Mouse (Mus musculus) ovary, postnatal 10 days (tissue): Measurements from ENCODE around the gene Hnrnpab.

Source experiments
- DNase-seq: peaks from one replicate; pipeline ENCODE4 v3.0.0; 2022; ENCODE audit warnings: low spot score

Gene Hnrnpab

DNA sequence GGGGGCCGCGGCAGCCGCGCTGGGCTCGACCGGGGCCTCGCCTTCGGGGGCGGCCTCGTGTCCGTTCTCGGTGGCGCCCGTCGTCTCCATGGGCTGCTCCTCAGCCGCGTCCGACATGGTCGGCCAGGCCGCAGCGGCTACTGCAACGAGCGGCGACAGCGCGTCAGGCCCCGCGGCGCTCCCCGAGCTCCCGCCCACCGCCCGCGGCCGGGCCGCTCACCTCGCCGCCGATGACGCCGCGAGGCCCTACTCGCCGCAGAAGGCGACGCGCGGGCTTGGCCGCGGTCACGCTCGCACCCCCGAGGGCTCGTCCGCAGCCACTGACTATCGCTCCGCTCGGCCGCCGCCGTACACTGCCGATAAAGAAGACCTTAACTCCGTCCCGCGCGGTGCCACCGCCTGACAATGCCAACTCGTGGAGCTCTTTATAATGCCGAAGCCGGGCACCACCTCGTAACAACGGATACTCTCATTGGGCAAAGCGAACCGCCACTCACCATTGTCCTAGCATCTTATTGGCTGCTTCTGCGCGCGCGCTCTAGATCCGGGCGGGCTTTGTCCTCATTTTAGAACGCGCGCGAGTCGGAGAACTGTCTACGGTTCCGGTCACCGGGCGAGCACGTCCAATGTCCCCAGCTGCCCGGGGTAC lies at the start of gene Hnrnpab:
TSS of gene Hnrnpab (minus strand) at position 401 of the 649 bp plus-strand sequence.
- DNase-seq, result peak; percentile 96

DNA sequence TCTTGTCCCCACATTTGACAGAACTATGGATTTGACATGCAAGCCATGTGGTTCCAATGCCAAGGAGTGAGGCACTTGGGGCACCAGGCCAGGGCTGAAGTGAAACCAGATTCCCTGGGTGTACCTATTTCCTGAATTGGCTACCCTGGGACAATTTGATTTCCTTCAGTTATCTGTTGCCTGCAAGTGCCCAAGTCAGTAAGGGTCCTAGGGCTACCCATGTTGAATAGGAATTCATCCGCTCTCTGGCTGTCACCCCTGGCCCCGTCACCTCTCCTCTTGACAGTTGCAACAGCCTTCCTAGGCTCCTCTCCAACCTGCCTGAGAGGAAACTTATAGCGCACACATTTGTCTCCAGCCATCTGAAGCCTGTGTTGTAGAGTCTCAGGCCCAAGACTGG lies 48.2 kb upstream of the Hnrnpab start:
- DNase-seq, result no peak

DNA sequence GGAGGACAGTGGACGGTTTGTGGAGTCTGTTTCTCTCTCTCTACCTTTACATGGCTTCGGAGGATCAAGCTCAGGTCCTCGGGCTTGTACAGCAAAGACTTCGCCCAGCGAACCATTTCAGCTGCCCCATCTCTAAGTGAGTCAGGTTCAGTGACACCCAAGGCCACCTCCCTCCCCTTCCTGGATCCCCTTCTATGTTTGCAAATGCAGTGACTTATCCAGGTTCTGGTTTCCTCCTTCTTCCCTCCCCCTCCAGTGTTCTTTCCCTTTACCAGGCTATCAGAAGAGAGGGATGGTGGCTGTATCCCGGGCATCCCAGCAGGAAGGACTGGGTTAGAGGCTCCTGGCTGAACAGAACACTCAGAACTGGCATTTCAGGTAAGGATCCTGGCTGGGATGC lies 47.1 kb upstream of the Hnrnpab start:
- no peak for DNase-seq

DNA sequence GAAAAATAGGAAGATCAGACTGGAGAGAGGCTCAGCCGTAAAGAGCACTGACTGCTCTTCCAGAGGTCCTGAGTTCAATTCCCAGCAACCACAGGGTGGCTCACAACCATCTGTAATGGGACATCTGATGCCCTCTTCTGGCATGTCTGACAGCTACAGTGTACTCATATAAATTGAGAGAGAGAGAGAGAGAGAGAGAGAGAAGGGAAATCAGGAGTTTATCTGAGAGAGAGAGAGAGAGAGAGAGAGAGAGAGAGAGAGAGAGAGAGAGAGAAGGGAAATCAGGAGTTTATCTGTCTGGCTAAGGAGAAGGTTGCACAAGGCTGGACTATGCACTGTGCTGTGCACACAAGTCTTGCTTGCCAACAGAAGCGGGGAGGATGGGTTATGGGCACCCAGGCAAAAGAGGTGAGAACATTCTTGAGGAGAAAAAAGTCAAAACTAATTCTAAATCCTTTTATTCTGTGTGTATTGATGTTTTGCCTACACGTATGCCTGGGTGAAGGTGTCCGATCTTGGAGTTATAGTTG lies 46.3 kb upstream of the Hnrnpab start:
- DNase-seq, result no peak

DNA sequence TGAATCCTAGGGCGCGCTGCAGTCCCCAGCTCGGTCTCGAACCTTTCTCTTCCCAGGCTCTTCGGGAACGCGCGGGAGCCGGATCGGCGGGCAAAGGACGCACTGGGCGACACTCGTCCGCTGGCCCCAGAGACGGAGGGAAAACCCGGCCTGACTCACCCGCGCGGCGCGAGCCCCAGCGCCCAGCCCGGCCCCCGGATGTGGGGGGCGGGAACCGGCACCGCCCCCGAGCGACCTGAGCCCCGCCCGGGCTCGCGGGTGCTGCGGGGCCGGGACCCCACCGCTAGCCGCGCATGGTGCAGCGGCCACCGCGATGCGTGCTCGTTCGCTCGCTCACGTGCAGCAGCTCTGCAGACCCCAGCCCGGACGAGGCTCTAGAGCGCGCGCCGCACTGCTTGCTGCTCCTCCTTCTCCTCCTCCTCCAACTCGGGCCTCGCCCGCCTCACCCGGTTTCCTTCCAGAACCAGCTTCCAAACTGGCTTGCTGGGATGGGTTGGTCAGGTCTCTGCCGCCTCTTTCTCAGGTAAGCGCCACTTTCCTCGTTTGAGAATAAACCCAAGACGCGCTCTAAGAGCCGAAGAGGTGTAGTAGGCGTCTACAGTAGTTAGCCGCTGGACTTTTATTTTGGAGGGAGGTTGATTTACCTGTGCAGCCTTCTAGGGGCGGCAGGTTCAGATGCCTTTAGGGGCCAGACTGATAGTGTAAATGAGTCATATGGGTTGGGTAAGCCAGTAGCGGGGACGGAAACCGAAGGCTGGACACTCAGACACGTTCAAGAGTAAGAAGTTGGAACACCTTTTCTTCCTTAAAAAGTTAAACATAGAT lies 44.3 kb upstream of the Hnrnpab start, which contains the start of the genes N4bp3 and D930048N14Rik:
TSS of gene N4bp3 (minus strand) at position 152 of the 825 bp plus-strand sequence.
TSS of gene D930048N14Rik (plus strand) at position 264 of the 825 bp plus-strand sequence.
- DNase-seq, result peak; percentile 46

DNA sequence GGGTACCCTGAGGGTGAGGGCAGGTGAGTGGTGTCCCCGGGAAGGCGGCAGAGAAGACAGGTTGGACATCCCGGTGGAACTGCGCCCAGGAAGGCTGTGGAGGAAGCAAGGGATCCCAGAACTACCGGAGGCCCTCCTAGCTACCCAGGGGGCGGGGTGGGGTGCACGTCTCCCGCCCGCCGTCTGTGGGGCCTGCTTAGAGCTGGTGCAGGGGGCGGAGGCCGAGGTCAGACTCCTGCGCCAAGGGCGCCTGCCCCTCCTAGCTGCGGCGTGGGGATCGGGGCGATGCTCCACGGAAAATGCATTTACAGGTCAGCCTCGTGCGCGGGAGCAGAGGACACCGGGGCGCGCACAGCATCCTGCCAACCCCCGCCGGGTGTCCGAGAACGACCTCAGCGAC lies 43.6 kb upstream of the Hnrnpab start:
- no peak for DNase-seq

DNA sequence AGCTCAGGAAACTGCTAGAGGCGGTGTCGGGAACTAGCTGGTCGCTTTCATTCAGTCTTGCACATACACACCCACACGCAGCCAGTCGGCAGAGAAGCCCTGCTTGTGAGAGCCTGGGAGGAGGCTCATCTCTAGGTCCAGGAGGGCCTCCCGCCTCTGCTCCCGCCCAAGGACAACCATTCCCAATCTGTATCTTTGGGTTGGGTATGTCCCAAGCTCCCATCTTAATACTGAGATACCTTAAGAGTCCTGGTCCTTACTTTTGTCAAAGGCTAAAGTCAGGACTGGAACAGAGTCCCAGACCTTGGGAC lies 43.2 kb upstream of the Hnrnpab start:
- DNase-seq, result no peak

DNA sequence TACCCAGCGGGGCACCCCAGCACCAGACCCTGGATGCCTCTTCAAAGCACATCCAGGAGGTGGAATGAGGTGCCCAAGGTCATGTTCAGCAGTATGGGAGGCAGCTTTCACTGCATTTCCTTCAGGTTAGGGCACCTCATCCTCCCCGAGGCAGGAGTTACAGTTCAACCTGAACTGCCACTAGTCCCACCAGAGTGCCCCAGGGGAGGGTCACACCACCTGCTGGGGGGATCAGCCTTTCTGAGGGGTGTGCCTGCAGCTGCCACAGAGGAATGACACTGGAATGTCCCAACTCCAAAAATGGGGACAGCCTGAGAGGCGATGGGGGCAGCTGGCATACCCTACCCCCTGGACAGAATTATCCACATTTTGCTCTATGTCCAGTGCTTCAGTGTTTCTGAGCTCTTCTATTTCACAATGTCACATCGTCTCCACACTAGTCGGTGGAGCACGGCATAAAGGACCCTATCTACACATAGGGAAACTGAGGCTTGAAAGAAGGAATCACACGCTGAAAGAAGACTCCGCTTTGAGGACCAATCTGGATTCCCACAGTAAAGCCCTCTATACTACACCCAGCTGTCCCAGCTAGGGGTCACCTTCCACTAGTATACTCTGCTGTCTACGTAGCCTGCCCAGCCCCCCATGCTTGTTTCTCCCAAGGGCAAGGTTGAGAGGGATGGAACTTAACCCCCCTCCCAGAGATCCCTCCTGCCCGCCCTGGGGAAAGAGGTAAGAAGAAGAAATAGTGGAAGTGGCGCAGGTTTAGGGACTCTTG lies 42.7 kb upstream of the Hnrnpab start:
- DNase-seq, result no peak

DNA sequence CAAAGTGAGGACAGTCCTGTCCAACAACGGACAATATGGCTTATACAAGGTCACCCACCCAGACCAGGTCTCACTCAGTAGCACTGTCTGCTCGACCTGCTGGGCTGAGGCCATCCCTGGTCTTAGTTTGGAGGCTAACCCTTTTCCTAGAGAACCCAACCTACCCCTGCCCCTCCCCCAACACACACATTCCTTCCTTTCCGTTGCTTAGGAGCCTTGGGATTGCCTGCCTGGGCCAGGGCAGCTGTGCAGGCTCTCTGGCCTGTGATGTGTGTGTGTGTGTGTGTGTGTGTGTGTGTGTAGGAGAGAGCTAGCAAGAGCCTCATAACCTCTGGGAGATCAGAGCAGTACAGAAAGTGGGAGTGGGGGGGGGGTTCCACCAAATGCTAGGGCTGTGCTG lies 41.9 kb upstream of the Hnrnpab start:
- no peak for DNase-seq

DNA sequence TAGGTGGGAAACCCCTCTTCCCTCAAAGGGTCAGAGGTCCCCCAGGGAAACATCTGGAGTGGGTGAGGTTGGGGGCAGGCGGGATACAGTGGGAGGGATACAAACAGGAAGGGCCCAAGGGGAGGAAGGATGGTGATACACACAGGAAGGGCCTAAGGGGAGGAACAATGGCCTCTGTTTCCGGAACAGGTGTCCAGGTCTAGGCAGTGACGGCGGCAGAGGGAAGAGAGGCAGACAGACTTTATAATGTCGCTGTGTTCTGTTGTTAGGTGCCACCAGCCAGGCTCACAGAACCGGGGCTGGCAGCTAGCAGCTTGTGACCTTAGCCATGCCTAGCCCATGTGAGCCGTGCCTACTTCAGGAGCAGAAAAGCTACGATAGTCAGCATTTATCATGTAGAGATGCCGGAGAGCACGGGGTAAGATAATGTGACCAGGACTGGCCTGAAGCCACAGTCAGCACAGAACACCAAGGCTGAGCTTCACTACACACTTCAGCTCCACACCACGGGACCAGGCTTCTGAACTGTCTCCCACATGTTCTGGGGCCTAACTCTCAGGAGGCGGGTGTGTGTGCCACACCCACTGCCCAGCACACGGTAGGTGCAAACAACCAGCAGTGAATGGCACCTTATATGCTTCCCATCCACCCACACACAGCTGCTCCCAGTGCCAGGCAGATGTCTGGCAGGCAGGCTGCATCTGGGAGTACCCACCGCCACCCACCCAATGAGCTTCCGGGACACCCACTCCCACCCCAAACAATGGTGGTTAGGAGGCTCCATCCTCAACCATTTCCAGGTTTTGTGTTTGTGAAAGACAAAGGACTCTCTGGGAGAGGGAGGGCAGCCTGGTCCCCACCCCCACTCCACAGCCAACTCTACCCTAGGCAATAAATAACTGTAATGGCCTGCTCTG lies 40.4 kb upstream of the Hnrnpab start:
- no peak for DNase-seq

DNA sequence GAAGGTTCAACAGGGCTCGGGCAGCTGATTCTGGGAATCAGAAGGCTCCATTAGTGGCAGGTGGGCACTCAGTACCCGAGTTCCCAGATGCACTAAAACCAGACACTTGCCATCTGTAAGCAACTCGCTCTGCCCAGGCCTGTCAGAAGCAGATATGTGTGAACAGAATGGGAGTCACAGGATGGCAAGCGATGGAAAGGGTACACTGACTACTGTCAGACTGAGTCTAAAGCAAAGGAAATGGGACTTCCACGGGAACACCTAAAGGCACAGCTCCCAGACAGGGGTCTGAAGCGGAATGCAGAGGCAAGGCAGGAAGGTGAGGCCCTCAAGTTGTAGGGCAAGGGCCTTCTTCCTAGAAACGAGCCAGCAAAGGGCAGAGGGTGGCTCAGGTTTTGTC lies 39.6 kb upstream of the Hnrnpab start:
- no peak for DNase-seq

DNA sequence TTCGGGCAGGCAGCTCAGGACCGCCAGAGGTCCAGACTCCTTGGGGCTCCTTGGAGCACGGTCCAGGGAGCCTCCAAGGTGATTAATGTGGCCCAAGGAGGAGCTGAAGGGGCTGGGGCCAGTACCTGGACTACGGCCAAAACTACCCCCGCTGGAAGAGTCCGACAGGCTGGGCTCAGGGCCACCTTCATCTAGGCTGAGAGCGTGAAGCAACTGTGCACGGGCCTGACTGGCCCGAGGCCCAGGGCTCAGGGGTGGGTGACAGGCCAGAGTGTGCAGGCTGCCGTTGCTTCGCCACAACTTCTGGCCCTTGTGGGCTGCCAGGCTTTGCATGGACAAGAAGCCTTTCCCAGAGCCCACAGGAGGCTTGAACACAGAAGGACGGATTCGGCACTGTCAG lies 38.6 kb upstream of the Hnrnpab start:
- no peak for DNase-seq

DNA sequence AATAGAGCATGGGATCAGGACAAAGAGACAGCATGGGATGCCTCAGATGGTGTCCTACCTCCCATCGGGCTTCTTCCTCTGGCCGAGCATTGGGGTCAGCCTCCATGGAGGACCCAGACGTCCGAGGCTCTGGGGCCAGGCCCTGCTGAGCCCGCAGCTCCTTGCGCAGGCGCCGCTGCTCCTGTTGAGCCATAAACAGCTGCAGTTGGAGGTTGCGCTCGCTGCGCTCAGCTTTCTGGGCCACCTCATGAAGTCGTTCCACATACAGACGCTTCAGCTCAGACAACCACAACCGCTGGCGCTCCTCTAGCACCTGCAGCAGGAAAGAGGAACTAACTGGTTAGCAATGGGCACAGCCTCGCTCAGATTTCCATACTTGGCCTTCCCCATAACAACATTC lies 37.6 kb upstream of the Hnrnpab start:
- DNase-seq, result no peak

DNA sequence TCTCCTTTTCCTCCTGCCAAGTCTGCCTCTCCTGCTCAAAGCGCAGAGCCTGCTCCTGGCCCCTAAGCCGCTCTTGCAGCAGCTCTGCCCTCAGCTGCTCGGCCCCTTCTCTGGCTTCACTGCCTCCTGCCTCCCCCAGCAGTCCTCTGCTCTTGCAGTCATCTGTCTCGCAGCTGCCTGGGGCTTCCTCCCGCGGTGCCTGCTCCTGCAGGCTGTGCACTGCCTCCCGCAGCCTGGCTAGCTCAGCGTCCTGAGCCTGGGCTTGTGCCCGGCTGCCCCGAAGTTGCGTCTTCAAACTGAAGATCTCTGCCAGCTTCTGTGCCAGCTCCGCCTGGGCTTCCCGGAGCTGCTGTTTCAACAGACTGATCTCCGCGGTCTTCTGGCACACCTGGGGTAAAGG lies 37.1 kb upstream of the Hnrnpab start:
- DNase-seq, result no peak

DNA sequence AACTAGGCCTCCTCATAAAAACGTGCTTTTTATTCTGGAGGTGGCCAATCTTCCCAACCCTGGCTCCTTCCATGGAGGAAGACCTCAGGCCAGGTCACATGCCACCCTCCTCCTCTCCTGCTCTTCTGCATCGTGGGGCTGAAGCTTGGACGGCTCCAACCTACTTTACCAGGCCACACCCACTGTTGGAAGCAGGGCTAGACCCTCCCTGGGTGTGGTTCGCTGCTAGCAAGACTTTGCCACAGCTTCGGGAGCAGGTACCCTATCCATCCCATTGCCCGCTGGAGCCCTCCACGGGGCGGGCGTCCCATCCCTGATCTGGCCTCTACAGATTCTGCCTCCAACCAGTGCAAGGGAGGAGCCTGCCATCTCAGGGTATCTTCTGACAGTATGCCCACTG lies 36.6 kb upstream of the Hnrnpab start:
- no peak for DNase-seq

DNA sequence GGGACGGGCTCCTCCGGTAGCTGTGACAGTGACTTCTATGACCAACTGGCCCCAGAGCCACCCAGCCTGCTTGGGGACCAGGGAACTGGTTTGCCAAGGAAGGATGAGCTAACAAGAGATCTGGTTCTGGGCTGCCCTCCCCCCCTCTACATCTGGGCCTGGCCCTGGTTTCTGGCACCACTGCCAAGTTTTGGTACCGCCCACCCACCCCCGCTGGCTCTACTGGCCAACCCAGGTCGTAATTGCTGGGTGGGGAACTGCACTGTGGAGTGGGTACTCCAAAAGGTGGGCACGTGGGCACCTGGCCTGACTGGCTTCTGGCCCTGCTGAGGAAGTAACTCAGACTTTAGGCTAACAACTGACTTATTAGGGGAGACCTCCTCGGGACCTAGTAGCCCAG lies 34.1 kb upstream of the Hnrnpab start:
- DNase-seq, result no peak

DNA sequence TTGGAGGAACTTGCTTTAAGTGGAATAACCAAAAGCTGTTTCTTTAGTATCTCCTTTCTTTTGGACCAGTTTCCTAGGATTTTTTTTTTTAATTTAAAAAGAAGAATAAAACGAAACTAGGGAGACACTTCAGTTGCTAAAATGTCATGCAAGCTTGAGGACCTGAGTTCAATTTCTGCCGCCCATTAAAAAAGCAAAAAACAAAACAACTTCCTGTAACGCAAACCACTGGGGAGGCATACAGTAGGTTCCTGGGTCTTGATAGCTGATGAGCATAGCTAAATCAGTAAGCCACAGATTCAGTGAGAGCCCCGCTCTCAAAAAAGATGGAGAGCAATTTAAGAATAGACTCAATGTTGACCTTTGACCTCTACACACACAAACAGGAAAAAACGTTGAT lies 31.9 kb upstream of the Hnrnpab start:
- DNase-seq, result no peak

DNA sequence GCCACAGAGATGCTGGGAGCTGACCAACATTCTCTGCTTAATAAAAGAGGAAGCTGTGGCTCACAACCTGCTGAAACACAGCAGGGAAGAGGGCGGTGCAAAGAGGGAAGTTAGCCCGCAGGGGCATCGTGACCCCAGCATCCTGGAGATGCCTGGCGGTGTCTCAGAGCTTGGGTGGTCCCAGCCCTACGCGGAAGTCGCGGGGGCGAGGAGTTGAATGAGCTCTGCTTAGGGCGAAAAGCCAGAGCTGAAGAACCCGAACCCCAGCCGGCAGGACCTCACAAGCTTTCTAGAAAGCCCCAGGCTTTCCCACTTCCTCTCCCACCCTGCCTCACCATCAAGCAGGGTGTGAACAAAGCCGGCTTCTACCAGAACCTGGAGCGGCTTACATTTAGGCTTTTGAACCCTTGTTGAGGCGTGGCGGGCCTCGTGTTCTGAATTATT lies 31.3 kb upstream of the Hnrnpab start:
- no peak for DNase-seq

DNA sequence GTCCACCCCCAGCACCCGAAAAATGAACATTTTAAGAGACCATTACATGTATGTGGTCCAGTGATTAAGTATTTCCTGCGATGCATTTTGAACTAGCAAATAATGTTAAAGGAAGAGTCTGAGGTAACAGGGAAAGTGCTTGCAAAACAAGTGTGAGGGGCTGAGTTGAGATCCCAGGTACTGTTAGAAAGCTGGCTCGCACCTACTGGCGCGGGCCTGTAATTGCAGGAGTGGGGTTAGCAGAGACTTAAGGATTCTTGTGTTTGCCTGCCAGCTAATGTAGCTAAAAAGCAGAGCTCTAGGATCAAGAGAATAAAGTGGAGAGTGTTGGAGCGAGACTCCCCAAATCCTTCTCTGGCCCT lies 29.7 kb upstream of the Hnrnpab start:
- no peak for DNase-seq

DNA sequence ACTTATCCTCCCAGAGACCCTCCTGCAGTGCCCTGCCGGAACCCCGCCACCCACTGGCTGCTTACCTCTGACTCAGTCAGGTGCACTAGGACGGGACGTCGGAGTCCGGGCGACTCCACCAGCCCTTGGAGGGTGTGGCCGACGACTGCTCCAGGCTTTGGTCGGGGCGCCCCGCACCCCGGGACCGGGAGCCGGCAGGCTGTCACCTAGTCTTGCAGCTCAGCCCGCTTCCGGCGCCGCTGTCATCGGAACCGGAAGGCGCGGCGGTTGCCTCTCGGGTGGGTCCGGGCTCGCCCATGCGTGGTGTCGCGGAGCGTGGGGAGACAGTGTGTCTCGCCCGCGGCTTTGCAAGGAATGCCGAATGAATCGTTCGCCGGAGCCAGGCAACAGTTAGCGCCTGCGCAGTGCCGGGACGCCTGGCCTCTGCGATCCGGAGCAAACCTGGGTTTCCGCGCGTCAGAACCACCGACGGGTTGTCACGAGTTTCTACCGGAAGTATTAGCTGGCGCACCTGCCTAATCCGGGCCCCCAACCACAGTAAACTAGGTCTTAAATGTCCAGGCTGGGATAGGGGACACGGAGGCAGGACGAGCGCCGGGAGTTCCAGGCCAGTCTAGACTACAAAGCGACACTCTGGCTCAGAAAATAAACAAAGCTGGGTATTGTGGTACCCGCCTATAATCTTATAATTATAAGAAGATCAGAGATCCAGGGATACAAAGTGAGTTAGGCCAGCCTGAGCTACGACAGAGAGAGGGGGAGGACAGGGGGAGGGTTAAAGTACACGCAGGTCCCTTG lies 29.1 kb upstream of the Hnrnpab start, which contains the start of gene Rmnd5b:
TSS of gene Rmnd5b (minus strand) at position 372 of the 798 bp plus-strand sequence.
- peak; percentile 78 for DNase-seq

DNA sequence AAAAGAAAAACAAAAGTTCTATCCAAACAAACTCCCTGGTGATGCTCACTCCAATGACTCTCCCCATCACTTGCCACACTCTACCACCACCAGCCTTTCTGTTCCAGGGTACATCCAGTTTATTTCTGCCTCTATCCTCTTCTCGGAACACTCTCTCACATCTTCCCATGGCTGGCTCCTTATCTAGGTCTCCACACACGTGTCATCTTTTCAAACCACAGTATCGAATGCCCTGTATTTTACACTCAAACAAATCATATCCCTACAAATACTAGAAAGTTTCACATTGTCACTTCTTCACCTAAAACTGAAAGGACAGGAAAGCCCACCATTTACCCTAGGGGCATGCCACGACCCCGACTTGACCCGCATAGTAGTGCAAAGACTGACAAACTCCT lies 28.5 kb upstream of the Hnrnpab start:
- no peak for DNase-seq
